Mouse (Mus musculus): ENCODE data around the gene Olfr1049.

- no peak for TF ChIP-seq POLR2A (IDR thresholded peaks at IDR 0.05; ENCODE audit: low read depth, low read length)
- no peak for TF ChIP-seq CTCF (IDR thresholded peaks at IDR 0.05; ENCODE audit: borderline replicate concordance, insufficient read depth, low read length)
Observed at GRCm38 (mm10) chr2:86219214-86219613, 38.9 kb downstream of the Olfr1049 start, which contains the start of gene Olfr1046.

All from embryonic fibroblast, embryonic 13.5 days (primary cell).